Mouse (Mus musculus) thymus, adult 2 months (tissue): Measurements from ENCODE around the gene Gm6588.

Source experiments
- CTCF ChIP-seq: fragments of 200-500 bp; IDR thresholded peaks from 2 replicates; pipeline ENCODE4 v1.5.1; 2012; ENCODE audit warnings: mild to moderate bottlenecking, control low read depth, low read length, moderate library complexity, borderline replicate concordance; ENCODE audit not compliant: control insufficient read depth, poor library complexity, insufficient read depth; ENCODE audit errors: extremely low read depth
- POLR2A ChIP-seq: fragments of 200-500 bp; IDR thresholded peaks from 2 replicates; pipeline ENCODE4 v1.6.1; 2012; ENCODE audit warnings: mild to moderate bottlenecking, low read length, control low read depth, moderate library complexity; ENCODE audit not compliant: control insufficient read depth, poor library complexity, insufficient read depth; ENCODE audit errors: extremely low read depth

DNA sequence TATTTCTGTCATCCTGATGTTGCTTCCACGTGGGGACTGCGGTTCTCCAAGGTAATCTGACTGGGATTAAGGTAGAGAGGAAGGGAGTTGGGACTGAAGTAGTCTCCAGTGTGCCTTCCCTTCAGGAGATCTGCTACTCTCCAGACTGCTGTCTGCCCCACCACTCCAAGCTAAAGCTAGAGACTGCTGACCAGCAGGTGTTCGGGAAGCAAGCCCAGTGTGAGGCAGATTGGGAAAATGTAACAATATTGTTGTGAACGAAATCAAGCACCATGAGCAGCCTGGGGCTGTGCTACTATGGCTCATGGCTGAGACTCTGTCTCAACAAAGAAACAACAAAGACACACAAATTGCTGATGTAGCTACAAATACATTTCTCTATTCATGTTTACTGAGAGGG lies 31.2 kb upstream of the Gm6588 start:
- TF ChIP-seq POLR2A, result no peak
- no peak for TF ChIP-seq CTCF
